Mouse (Mus musculus): Measurements from ENCODE around the gene Sp8. TPM values are rescaled to one million over a fixed set of nuclear protein-coding genes. Genes with fewer than 3 reads are reported as not detected.

The Sp8 gene
- polyA plus RNA-seq, 1 experiment from 2014 or later, result 5.8 TPM

DNA sequence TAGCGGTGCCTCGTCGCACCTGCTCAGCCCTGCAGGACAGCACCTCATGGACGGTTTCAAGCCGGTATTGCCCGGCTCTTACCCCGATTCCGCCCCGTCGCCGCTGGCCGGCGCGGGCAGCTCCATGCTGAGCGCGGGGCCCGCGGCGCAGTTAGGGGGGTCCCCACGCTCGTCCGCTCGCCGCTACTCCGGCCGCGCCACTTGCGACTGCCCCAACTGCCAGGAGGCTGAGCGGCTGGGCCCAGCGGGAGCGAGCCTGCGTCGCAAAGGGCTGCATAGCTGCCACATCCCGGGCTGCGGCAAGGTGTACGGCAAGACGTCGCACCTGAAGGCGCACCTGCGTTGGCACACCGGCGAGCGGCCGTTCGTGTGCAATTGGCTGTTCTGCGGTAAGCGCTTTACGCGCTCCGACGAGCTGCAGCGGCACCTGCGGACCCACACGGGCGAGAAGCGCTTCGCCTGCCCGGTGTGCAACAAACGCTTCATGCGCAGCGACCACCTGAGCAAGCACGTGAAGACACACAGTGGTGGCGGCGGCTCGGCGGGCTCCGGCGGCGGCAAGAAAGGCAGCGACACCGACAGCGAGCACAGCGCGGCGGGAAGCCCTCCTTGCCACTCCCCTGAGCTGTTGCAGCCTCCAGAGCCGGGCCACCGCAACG lies 3.2 kb downstream of the Sp8 start:
- Histone ChIP-seq H3K27ac (no peak overlapping the region), H3K27me3 (peaks cover 72% of the 10 kb centered on the region), H3K36me3 (no peaks in the 10 kb centered on the region), H3K4me3 (peak overlapping the region; percentile 30), H3K9ac (0 out of 2 replicates have a peak overlapping the region, but pooled peaks have one; percentile 34), H3K4me1 (peaks cover 6% of the 10 kb centered on the region), H3K4me2 (replicated peaks) (peak overlapping the region; percentile 45), H3K9me3 (no peaks in the 10 kb centered on the region)
- 0 out of 2 replicates have a peak, but pooled peaks have one; percentile 18 for ATAC-seq (ENCODE audit: insufficient number of reproducible peaks, insufficient read depth, low FRiP score, low TSS enrichment)
- under 1% methylated on average over 78 of the region's 78 CpGs for WGBS

DNA sequence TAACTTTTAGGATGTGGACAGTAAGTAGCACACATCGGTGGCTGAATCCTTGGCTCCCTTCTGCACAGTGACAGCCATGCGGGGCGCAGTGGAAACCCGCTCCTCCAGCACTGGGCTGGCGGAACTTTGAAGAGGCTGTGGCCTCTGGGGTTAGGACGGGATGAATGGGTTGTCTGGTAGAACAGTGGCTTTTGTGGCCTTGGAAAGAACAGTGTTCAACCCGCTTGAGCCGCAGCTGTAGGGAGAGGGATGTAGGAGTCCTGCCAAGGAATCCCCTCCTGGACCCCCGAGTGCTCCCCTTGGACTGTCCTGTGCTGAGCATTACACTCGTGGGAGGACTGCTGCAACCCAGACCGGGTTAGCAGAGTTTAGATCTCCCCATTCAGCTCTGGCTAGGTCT lies 3.9 kb downstream of the Sp8 start:
- peaks cover 10% of the 10 kb centered on the region for H3K4me1 ChIP-seq
- H3K4me2 ChIP-seq (replicated peaks), result no peak overlapping the region; the same call in 1 of the 2 replicates
- H3K36me3 ChIP-seq, result no peaks in the 10 kb centered on the region
- H3K9ac ChIP-seq, result no peak overlapping the region
- H3K9me3 ChIP-seq, result no peaks in the 10 kb centered on the region
- ATAC-seq (ENCODE audit: insufficient number of reproducible peaks, insufficient read depth, low FRiP score, low TSS enrichment), result no peak
- WGBS, result 2% methylated on average over 11 of the region's 11 CpGs
- H3K27me3 ChIP-seq, result peaks cover 68% of the 10 kb centered on the region
- peak overlapping the region; percentile 30 for H3K4me3 ChIP-seq
- H3K27ac ChIP-seq, result no peak overlapping the region

DNA sequence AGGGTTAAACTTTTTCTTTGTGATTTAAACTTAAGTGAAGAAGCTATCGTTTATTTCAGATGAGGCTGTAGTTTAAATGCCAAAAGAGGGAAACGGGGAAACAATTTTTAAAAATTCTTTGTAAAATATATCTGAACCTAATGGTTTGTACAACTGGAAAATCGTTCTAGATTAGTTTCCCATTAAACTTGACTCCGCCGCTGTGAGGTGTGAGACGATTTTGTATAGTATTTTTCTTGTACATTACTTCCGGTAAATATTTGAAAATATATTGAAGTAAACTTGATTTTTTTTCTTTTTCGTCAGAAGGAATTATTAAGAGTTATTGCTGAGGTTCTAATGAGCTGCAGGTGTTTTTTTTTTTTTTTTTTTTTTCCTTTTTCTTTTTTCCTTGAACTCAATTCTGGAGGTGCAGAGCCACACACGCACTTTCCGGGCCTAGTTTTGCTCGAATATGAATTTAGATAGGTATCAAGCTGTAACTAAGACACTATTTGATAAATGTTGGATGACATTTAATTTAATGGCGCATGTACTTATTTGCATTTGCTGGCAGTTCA lies 4.8 kb downstream of the Sp8 start:
- WGBS, result 27% methylated on average over 12 of the region's 12 CpGs
- Histone ChIP-seq H3K36me3 (no peaks in the 10 kb centered on the region), H3K27ac (no peak overlapping the region), H3K9me3 (no peaks in the 10 kb centered on the region), H3K4me2 (replicated peaks) (no peak overlapping the region), H3K4me1 (peaks cover 10% of the 10 kb centered on the region), H3K27me3 (peaks cover 67% of the 10 kb centered on the region), H3K4me3 (no peak overlapping the region), H3K9ac (no peak overlapping the region)
- no peak for ATAC-seq (ENCODE audit: insufficient number of reproducible peaks, insufficient read depth, low FRiP score, low TSS enrichment)

DNA sequence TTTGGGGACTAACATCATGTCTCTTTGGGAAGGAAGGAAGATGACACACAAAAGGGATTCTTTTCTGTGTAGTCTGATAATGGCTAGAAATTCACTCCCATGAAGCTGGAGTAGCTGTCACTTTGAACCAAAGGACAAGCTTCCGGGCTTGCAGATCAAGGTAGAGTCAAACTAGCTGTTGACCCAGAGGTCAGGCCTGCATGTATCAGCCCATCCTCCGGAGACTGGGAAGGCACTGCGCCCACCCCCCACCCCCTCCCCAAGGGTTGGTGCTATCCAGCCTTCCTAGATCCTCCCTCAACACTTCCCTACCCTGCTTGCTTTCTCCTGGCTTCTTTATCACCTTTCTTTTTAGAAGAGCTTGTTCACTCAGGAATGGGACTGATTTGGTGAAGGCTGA lies 7.2 kb downstream of the Sp8 start:
- WGBS, result 0% methylated on average over 2 of the region's 3 CpGs
- Histone ChIP-seq H3K36me3 (no peaks in the 10 kb centered on the region), H3K9ac (no peak overlapping the region), H3K27ac (no peak overlapping the region), H3K27me3 (peaks cover 59% of the 10 kb centered on the region), H3K4me3 (no peak overlapping the region), H3K9me3 (no peaks in the 10 kb centered on the region), H3K4me2 (replicated peaks) (no peak overlapping the region), H3K4me1 (peaks cover 10% of the 10 kb centered on the region; the same call in 1 of the 2 replicates)
- no peak for ATAC-seq (ENCODE audit: insufficient number of reproducible peaks, insufficient read depth, low FRiP score, low TSS enrichment)

DNA sequence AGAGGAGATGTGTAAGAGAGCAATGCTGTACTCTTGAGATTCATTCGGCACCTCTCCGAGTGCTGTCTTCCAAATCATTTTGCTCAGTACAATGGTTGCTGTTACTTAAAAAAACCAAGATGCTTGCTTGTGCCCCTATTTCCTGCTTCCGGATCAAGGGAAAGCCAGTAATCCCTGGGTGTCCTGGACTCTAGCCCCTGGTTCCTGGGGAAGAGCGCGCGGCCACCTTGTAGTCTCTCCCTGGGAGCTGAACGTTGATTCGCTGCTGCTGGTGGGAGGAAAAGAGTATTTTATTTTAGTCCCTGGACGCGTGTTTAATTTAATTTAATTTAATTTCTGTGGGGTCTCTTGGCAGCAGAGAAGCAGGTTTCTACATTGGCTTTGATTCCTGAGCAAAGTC lies 8.3 kb downstream of the Sp8 start:
- ATAC-seq (ENCODE audit: insufficient number of reproducible peaks, insufficient read depth, low FRiP score, low TSS enrichment), result no peak
- H3K27ac ChIP-seq, result no peak overlapping the region

DNA sequence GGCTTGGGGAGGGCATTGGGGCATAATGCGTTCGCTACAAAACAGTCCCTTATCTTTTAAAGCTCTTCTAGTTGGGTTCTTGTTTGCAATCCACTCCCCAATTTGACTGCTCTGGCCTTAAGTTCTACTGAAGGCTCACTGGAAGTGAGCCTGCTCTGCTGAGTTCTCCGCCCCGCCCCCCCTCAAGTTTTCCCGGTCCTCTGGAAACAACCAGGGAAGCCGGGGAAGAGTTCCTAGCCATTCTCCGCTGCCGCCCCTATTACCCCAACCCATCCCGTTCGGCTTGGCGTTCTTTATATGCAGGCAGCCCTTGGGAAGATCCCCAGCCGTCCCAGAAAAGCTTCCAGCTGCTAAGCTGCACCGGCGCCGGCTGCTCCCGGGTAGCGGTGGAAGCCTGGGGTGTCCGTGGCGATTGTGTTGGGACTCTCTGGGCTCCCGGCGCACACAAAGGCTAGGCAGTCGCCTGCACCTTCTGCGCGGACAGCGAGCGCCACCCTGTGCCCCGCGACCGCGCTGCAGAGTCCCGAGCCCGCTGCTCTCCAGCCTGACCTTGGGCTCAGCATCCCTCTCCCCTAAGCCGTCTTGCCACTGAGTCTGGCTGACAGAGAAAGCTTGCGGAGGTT lies 8.8 kb downstream of the Sp8 start:
- H3K9me3 ChIP-seq, result no peaks in the 10 kb centered on the region
- peak; percentile 97 for ATAC-seq (ENCODE audit: insufficient number of reproducible peaks, insufficient read depth, low FRiP score, low TSS enrichment)
- under 1% methylated on average over 34 of the region's 34 CpGs for WGBS
- peaks cover 43% of the 10 kb centered on the region for H3K27me3 ChIP-seq
- peak overlapping the region; percentile 39 for H3K4me3 ChIP-seq
- H3K4me2 ChIP-seq (replicated peaks), result peak overlapping the region; percentile 68
- H3K4me1 ChIP-seq, result 0 out of 2 replicates have a peak, but pooled peaks cover 5% of the 10 kb centered on the region
- H3K9ac ChIP-seq, result peak overlapping the region; percentile 33; the same call in 1 of the 2 replicates
- H3K36me3 ChIP-seq, result no peaks in the 10 kb centered on the region
- H3K27ac ChIP-seq, result no peak overlapping the region

More for the DNA sequence above, 8.3 kb downstream of the Sp8 start:
- peak overlapping the region; percentile 39 for H3K4me3 ChIP-seq
- no peaks in the 10 kb centered on the region for H3K36me3 ChIP-seq
- H3K27me3 ChIP-seq, result peaks cover 48% of the 10 kb centered on the region
- H3K4me1 ChIP-seq, result peaks cover 7% of the 10 kb centered on the region; the same call in 1 of the 2 replicates
- H3K4me2 ChIP-seq (replicated peaks), result peak overlapping the region; percentile 68
- WGBS, result 2% methylated on average over 10 of the region's 10 CpGs
- H3K9me3 ChIP-seq, result no peaks in the 10 kb centered on the region
- H3K9ac ChIP-seq, result 0 out of 2 replicates have a peak overlapping the region, but pooled peaks have one; percentile 33

DNA sequence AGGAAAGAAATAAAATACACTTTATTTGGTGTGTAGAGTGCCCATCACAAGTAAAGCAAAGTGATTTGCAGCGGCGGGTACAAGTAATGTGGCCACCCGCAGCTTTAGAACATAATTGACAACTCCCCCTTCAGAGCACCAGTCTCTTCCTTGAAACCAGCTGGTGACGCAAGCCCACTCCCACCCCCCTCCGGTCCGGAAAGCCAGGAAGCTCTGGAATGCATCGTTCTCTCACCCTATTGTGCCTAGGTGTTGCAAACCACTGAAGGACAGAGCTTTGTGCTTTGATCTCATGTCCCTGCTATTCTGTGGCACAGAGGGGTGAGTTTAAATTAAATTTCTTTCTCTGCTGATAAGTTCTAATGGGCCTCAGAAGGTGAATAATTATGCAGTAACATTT lies 10.0 kb downstream of the Sp8 start:
- H3K27me3 ChIP-seq, result peaks cover 41% of the 10 kb centered on the region
- H3K27ac ChIP-seq, result no peak overlapping the region
- no peak overlapping the region for H3K9ac ChIP-seq
- H3K4me2 ChIP-seq (replicated peaks), result no peak overlapping the region
- 0 out of 2 replicates have a peak, but pooled peaks cover 5% of the 10 kb centered on the region for H3K4me1 ChIP-seq
- H3K4me3 ChIP-seq, result no peak overlapping the region
- H3K9me3 ChIP-seq, result no peaks in the 10 kb centered on the region
- no peak for ATAC-seq (ENCODE audit: insufficient number of reproducible peaks, insufficient read depth, low FRiP score, low TSS enrichment)
- H3K36me3 ChIP-seq, result no peaks in the 10 kb centered on the region
- 4% methylated on average over 7 of the region's 7 CpGs for WGBS

DNA sequence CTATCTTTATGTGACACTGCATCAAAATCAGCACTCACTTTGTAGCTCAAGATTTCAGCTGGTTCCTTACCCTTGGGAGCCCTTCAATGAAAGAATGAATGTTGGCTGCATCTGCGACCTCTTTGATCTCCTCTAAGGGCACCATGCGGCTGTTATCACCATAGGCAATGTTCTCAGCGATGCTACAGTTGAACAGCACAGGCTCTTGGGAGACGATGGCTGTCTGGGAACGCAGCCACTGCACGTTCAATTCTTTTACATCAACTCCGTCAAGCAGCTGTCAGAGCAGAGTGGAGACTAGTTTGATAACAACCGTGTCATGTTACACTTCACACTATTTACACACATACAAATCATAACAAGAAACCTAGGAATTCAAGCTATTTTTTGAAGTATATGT lies 26.5 kb downstream of the Sp8 start:
- Histone ChIP-seq H3K27me3 (no peaks in the 10 kb centered on the region), H3K27ac (no peak overlapping the region), H3K9me3 (no peaks in the 10 kb centered on the region), H3K4me2 (replicated peaks) (no peak overlapping the region), H3K36me3 (no peaks in the 10 kb centered on the region), H3K4me3 (no peak overlapping the region), H3K9ac (no peak overlapping the region), H3K4me1 (no peaks in the 10 kb centered on the region)
- ATAC-seq (ENCODE audit: insufficient number of reproducible peaks, insufficient read depth, low FRiP score, low TSS enrichment), result no peak
- 77% methylated on average over 8 of the region's 8 CpGs for WGBS

DNA sequence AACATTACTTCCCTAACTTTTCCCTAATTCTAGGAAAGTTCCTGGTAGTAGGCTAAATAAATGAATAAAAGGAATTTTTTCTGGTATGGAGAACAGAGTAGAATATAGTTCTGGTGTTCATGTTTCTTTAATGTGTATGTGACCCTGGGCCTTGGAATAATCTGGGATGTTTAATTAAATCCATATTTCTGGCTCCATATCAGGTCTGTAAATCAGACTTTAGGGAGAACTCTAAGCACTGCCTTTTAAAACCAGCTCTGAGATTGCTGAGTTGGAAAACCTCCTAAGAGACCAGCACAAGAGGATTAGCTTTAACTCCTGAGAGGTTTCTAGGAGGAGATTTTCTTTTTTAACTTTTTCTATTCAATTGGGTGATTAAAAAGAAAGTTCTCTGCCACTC lies 36.7 kb downstream of the Sp8 start:
- H3K9ac ChIP-seq, result no peak overlapping the region
- no peak overlapping the region for H3K4me2 ChIP-seq (replicated peaks)
- H3K36me3 ChIP-seq, result no peaks in the 10 kb centered on the region
- no peaks in the 10 kb centered on the region for H3K4me1 ChIP-seq
- H3K27me3 ChIP-seq, result no peaks in the 10 kb centered on the region
- H3K9me3 ChIP-seq, result no peaks in the 10 kb centered on the region
- no peak overlapping the region for H3K27ac ChIP-seq
- no peak overlapping the region for H3K4me3 ChIP-seq
- no peak for ATAC-seq (ENCODE audit: insufficient number of reproducible peaks, insufficient read depth, low FRiP score, low TSS enrichment)

DNA sequence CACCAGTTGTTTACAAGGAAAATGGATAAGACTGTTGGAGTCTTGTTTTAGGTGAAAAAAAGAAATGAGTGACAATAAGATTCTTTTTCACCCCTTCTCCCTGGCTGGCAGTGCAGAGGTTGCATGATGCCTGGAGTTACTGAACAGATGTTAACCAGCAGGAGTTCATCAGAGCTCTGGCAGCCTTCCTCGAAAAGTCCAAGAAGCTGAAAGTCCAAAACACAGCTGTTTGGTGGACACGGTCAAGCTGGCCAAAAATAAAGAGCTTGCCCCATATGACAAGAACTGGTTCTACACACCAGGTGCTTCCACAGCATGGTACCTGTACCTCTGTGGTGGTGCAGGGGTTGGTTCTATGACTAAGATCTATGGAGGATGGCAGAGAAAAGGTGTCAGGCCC lies 41.8 kb downstream of the Sp8 start:
- Histone ChIP-seq H3K27me3 (no peaks in the 10 kb centered on the region), H3K4me2 (replicated peaks) (no peak overlapping the region), H3K4me1 (no peaks in the 10 kb centered on the region), H3K4me3 (no peak overlapping the region), H3K9ac (no peak overlapping the region), H3K36me3 (no peaks in the 10 kb centered on the region), H3K27ac (no peak overlapping the region), H3K9me3 (no peaks in the 10 kb centered on the region)
- ATAC-seq (ENCODE audit: insufficient number of reproducible peaks, insufficient read depth, low FRiP score, low TSS enrichment), result no peak
- WGBS, result 71% methylated on average over 2 of the region's 2 CpGs
